Mouse (Mus musculus) fibroblast of lung, adult 2 months (primary cell): ENCODE results near the gene Vstm5.
"Not testable (repeated sequence)": the region's sequence is repeated elsewhere in the genome, so short reads cannot be mapped to it uniquely, and the experiment has no call there.

Source experiments
- DNase-seq: peaks from one replicate; pipeline ENCODE4 v3.0.0-alpha.2; 2011; ENCODE audit warnings: low read depth

Vstm5 gene

DNA sequence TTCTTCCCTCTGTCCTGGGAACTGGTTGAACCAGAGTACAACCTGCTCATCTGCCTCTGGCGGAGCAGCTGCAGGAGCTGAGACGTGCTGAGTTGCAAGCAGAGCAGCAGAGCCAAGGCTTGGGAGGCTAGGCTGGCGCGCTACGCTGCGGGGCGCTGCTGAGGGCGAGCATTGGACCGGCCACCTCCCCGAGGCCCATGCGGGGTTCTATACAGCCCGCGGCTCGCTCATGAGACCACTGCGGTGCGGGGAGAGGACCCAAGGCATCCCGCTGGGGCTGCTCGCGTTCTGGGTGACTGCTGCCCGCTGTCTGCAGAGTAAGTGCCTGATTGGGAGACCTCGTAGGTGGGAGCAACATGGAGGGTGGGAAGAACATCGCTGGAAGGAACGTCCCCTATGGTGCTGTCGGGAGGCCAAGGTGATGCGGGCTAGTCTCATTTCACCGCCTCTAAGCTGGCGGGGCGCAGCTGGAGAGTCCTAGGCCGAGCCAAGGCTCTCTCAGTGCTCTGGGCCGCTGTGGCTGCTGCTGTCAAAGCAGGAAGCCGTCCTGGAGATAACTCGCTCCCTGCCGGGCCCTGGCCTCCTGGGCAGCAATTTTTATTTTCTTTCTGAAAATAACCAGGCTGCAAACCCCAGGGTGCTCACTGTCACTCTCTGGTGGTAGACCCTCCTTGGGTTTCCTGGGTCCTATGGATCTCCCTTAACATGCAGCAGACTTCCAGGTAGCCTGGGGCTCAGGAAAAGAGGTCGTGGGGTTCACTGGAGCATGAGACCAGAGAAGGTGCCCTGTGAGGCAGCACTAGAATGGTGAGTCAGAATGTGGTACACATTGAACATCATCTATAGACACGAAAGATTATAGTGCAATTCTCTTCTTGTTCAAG is at the start of gene Vstm5:
Gene Vstm5, plus strand, starts transcription at position 4 of the 884 bp plus-strand sequence.
- peak; percentile 6 for DNase-seq

DNA sequence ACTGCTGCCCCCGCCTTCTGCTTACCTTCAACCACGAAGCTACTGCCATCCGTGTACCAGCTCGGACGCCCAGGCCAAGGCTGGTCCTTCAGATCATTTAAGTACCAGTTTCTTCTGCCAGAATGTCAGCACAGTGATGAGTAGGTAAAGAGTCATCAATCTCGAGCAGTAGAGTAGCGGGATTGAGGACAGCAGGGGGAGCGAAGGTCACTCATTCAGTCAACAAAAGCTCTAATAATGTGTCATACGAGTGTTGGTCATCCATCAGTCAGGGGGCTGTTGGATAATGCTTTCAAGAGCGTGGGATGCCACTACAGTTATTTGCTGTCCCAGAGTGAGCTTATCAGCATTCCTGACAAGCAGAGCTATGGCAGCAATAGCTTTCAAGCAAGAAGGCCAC is 44.0 kb upstream of the Vstm5 start:
- DNase-seq, result not testable (repeated sequence)

- no peak for DNase-seq
These were observed 32.2 kb upstream of the Vstm5 start for GRCm38 (mm10) chr9:15206631-15207030.

GRCm38 (mm10) chr9:15209320-15209719 is 29.5 kb upstream of the Vstm5 start:
- no peak for DNase-seq

GRCm38 (mm10) chr9:15211876-15212275 is 27.0 kb upstream of the Vstm5 start:
- no peak for DNase-seq

GRCm38 (mm10) chr9:15213695-15214094 is 25.1 kb upstream of the Vstm5 start:
- no peak for DNase-seq

- no peak for DNase-seq
These were observed 13.9 kb upstream of the Vstm5 start for GRCm38 (mm10) chr9:15224912-15225311.

DNA sequence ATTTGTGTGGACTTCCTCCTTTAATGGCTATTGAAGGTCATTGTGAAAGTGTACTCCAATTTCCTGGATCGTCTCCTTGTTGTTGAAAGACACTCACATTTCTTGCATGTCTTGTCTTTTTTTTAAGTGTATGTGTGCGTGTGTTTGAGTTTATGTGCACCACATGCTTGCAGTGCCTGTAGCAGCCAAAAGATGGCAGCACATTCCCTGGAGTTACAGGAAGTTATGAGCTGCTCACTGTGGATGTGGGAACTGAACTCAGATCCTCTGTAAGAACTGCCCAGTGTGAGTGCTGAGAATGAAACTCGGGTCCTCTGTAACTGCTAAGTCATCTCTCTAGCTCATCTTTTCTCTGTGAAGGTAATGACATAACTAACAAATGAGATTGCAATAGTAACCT is 6.4 kb upstream of the Vstm5 start:
- DNase-seq, result no peak

- DNase-seq, result no peak
These were observed 5.2 kb upstream of the Vstm5 start for GRCm38 (mm10) chr9:15233604-15234003.

- no peak for DNase-seq
These were observed 2.9 kb upstream of the Vstm5 start for GRCm38 (mm10) chr9:15235986-15236385.

DNA sequence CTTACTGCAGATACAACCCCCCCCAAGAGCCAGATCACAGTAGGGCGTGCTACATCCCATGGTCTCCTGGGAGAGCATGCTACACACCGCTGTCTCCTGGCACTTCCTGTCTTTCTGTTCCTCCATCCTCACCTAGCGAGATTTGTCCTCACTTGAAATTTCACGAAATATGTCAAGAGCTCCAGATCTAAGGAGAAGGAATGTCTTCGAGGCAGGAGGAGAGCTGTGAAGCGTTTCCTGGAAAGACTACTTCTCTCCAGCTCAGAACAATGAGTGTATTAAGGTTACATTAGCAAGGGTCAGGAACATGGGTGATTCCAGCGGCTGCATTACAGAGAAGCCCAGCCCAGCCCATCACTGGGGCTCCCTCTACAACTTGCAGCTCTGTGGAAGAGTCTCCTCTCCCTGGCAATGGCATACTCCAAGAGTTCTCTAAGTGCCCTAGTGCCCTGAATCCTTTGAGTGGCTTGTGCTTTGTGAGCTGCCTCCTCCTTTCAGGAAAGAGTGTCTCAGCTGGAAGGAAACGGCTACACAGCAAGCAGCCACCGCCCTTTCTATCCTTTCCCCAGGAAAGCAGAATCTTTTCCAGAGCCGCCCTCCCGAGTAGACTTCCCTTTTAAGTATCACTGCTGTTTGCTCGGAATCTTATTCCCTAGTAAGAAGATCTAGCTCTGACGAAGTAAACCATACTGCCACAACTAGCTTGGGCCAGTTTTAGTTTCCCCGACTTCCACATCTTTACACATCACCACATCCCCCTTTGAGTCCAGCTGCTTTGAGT is 1.1 kb upstream of the Vstm5 start:
- DNase-seq, result no peak

DNA sequence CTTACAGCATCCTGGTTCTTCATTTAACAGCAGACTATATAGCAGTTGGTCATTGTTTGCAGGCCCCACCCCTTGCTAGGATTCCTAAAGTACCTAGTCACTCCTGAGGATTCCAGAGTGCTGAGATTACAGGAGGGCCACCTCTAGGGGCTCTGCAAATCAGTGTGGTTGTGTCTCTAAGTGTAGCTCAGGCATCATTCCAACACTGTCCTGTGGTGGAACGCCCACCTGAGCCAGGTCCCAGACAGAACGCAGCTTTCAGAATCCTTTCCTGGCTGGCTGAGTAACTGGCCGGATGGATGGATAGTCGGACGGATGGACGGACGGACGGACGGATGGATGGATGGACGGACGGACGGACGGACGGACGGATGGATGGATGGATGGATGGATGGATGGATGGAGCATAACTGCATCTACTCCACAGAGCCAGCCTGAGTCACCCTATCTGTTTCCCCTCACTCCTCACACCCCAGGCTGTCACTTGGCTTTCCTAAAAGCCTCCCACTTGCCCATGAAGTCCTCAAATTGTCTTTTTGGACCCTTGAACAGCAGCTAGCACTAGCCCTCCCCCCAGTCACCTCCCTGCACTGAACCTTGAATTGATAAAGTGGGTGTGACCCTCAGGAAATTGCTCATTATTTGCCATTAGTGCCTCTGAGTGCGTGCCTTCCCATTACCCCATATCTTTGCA is 401 bp upstream of the Vstm5 start:
- peak; percentile 6 for DNase-seq

DNA sequence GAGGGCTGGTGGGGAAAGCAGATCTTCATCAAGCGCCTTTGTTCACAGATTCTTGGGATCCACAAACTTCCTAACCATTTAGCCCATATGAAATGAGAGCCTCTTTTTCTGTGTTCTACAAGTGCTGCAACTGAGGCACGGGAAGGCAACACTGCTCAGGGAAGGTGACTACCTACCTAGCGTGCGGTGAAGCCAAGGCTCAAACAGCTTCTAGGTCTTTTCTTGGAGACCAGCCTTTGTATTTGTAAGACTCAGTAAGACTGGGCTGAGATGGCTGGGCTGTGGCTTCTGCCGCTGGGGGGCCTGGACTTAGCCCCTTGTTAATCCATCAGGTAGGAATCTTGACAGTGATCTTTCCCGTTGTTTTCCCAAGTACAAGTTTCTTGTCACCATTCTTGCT is 1.2 kb downstream of the Vstm5 start:
- DNase-seq, result no peak

DNA sequence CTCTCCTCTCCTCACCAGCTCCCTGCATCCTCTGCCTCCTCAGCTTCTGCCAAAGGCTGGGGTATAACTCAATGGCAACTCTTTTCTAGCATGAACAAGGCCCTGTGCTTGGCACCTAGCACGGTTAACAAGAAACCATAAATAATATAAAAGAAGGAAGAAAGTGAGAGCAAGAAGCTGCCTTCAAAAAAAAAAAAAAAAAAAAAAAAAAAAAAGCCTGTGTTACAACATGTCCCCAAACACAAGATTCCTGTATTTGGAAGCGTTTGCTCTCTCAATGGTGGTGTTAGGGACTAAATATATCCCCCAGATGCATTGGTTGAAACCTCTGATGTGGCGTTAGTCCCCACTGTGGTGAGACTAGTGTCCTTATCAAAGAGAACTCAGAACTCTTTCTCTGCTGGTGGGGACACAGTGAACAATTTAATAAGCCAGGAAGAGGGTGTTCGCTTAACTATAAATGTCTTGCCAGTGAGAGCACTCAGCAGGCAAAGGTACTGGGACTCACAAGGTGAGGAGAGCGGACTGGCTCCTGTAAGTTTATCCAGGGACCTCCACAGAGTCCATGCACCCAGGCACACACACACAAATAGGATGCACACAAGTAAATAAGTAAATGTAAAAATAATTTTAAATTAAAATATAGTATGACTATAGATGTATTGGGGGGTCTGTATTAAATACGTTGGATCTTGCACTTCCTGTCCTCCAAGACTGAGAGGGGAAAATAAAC is 2.2 kb downstream of the Vstm5 start:
- DNase-seq, result no peak

GRCm38 (mm10) chr9:15241596-15241939 is 2.7 kb downstream of the Vstm5 start:
- DNase-seq, result peak; percentile 28

DNA sequence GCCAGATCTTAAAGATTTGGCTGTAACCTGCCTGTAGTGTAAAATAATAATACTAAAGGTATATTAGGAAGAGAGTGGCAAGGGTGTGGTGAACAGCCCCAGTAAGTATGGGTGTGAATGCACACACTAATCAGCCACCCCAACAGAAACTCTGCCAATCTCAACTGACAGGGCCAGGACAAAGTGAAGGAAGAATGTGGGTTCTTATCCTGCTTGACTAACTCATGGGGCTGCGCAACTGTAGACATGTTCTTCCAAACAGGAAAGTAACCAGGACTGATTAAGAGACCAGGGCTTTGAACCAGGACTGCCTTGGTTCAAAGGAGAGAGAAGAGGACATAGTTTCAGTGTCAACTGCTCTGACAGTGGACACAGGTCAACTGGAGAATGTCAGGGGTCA is 3.3 kb downstream of the Vstm5 start:
- no peak for DNase-seq

GRCm38 (mm10) chr9:15245319-15246075 is 6.7 kb downstream of the Vstm5 start:
- no peak for DNase-seq

DNA sequence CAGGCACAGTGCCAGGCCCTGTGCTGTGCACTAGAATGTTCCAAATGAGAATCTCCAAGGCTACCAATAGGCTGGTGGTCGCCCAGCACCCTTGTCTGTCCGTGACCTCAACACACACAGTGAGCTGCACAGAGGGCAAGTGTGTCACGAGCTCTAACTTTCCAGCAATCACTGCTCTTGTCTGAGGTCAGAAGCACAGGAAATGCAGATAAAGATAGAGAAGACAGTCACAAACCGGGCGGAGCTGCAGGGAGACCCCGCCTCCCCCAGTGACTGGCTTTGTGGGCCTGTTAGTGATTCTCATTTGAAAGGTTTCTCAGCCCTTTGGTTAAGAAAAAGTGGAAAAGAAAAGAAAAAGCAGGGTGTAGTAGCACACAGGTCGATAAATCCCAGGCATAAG is 11.5 kb downstream of the Vstm5 start:
- DNase-seq, result no peak

DNA sequence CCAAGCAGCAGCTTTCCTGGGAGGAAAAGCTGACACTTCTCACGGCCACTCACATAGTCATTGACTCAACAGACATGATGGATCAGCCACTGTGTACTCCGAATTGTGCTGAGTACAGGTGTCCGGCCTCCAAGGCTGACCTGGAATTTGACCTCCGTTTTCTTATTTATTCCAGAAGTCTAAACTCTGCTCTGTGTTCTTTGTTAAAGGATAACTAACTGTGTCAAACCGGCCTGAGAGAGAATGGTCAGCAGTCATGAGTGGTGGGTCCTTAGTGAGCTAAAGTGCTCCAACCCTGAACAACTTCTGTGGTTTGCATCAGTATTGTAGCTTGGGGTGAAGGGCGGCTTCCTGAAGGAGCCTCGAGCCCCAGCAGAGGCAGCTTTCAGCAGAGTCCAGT is 13.4 kb downstream of the Vstm5 start:
- DNase-seq, result no peak

GRCm38 (mm10) chr9:15254501-15254900 is 15.7 kb downstream of the Vstm5 start:
- DNase-seq, result no peak

DNA sequence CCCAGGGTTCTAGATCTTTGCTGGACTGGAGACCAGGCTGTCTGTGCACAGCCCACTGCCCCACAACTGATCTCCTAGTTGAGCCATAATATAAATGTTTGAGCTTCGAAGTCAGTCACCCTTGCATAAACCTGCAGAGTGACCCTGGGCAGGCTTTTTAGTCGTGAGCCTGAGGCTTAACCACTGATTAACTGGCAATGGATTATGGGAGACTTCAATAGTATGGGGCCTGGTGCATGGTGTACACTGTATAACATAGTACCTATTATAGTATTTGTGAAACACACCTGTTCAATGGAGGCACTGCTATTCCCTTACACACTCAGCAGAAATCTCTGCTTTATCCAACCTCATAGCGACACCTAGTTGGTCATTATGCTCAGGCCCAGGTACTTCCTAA is 17.4 kb downstream of the Vstm5 start:
- DNase-seq, result no peak
